Mouse (Mus musculus): ENCODE results near the gene Slc35f4. TPM values are rescaled to one million over a fixed set of nuclear protein-coding genes. Genes with fewer than 3 reads are reported as not detected.

Slc35f4 gene
- not detected in 2 replicates for polyA plus RNA-seq (2015; fragmentation: Nextera tagmentation; extraction: Ambion mirVana)

GRCm38 (mm10) chr14:49525931-49526291 lies at the start of gene Slc35f4:
TSS of gene Slc35f4 (minus strand) at chr14:49526046.

